In the genomic region with DNA sequence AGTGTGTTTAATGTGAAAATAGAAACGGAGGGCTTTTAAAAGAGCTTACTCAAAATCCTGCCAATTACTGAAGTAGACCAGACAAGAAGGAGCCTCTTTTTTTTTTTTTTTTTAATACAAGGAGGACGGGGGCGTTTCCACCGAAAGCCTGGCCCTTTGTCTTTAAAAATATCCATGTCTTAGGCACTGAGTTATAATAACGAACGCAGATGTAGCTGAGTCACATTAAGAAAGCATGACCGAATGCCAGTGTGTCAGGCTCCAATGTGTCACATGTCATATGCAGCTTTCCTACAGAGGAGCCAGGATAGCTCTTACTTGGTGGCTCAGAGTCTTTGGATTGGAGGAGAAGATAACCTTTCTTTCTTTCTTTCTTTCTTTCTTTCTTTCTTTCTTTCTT, we compare ENCODE assay signal across 18 mouse cellular contexts.
DNase-seq lines count a peak whose midpoint lies in the region; ATAC-seq and TF ChIP-seq lines count a peak whose summit lies in the region.
"Had no signal": no experiment of that assay in that cellular context is flagged by ENCODE, and none has a peak within 500 bp of the region (broad histone marks: within the 10 kb centered on the region; RNA-seq: fewer than 3 reads in every experiment).

No protein-coding gene starts in this region.

- no peak for TF ChIP-seq CTCF in lung, postnatal 0 days (IDR thresholded peaks at IDR 0.05)

- H3K27me3 ChIP-seq in lung, postnatal 0 days (replicated peaks; ENCODE audit: insufficient read depth, low read length): no peaks in the 10 kb centered on the region
- H3K27me3 ChIP-seq in embryonic facial prominence, embryonic 10.5 days (replicated peaks; ENCODE audit: low read depth, poor library complexity, severe bottlenecking): peaks cover 12% of the 10 kb centered on the region; the same call in 1 of the 2 replicates
- H3K27me3 ChIP-seq: hindbrain, embryonic 15.5 days had no signal

- H3K4me3 ChIP-seq in lung, postnatal 0 days (ENCODE audit: low read depth, low read length): no peak overlapping the region
- H3K4me3 ChIP-seq in embryonic facial prominence, embryonic 10.5 days: no peak overlapping the region
- H3K4me3 ChIP-seq: forebrain, embryonic 13.5 days; hindbrain, embryonic 15.5 days; kidney, embryonic 15.5 days had no signal

- no peak overlapping the region for H3K4me2 ChIP-seq in lung, postnatal 0 days (replicated peaks; ENCODE audit: low read depth, low read length)
- H3K4me2 ChIP-seq: forebrain, embryonic 13.5 days; hindbrain, embryonic 15.5 days; kidney, embryonic 15.5 days had no signal

- no peak for TF ChIP-seq EP300 in lung, postnatal 0 days (IDR thresholded peaks at IDR 0.05)

- H3K36me3 ChIP-seq in lung, postnatal 0 days (ENCODE audit: insufficient read depth, low read length): no peaks in the 10 kb centered on the region
- H3K36me3 ChIP-seq in embryonic facial prominence, embryonic 10.5 days (replicated peaks): no peaks in the 10 kb centered on the region
- H3K36me3 ChIP-seq: hindbrain, embryonic 15.5 days; kidney, embryonic 15.5 days had no signal

- H3K4me1 ChIP-seq in lung, postnatal 0 days (ENCODE audit: insufficient read depth, low read depth, low read length): peaks cover 12% of the 10 kb centered on the region; the same call in 1 of the 2 replicates
- peaks cover 44% of the 10 kb centered on the region for H3K4me1 ChIP-seq in embryonic facial prominence, embryonic 10.5 days

- WGBS in lung, postnatal 0 days: 51% methylated on average over 7 of the region's 7 CpGs
- WGBS in embryonic facial prominence, embryonic 10.5 days: 67% methylated on average over 7 of the region's 7 CpGs

- peak; percentile 78 for ATAC-seq in frontal cortex, adult (ENCODE audit: low TSS enrichment)
- ATAC-seq in lung, postnatal 0 days: no peak
- ATAC-seq: forebrain, embryonic 13.5 days; intestine, embryonic 16.5 days had no signal

- H3K9ac ChIP-seq in lung, postnatal 0 days (replicated peaks; ENCODE audit: low read depth): no peak overlapping the region
- H3K9ac ChIP-seq: forebrain, embryonic 13.5 days; hindbrain, embryonic 15.5 days; kidney, embryonic 15.5 days; liver, embryonic 14.5 days had no signal

- H3K27ac ChIP-seq in lung, postnatal 0 days (ENCODE audit: low read length): no peak overlapping the region
- peak overlapping the region; percentile 75; the same call in 1 of the 2 replicates for H3K27ac ChIP-seq in embryonic facial prominence, embryonic 10.5 days (replicated peaks)
- H3K27ac ChIP-seq: forebrain, embryonic 13.5 days; hindbrain, embryonic 15.5 days; kidney, embryonic 15.5 days; liver, embryonic 14.5 days; stomach, postnatal 0 days had no signal

- H3K9me3 ChIP-seq in lung, postnatal 0 days (ENCODE audit: low read length): no peaks in the 10 kb centered on the region
- H3K9me3 ChIP-seq in embryonic facial prominence, embryonic 10.5 days: no peaks in the 10 kb centered on the region
- H3K9me3 ChIP-seq: forebrain, embryonic 13.5 days; hindbrain, embryonic 15.5 days; kidney, embryonic 15.5 days had no signal

- DNase-seq in frontal cortex, postnatal 14 days (ENCODE audit: low spot score in 2 of 2): no peak
- DNase-seq in lung, postnatal 0 days (ENCODE audit: low spot score): peak; percentile 32
- no peak for DNase-seq in lung, postnatal 25 days (ENCODE audit: low spot score)
- DNase-seq in Muller cell, postnatal 12 days (ENCODE audit: inconsistent ontology term): peak; percentile 9
- DNase-seq in embryonic facial prominence, embryonic 10.5 days (ENCODE audit: low spot score): no peak
- no peak for DNase-seq in gastrocnemius, adult 8-10 months (ENCODE audit: low spot score in 2 of 2)
- DNase-seq: cerebellum, adult 9-11 months; gastrocnemius, postnatal 14 days; heart, adult 18-20 months; heart, postnatal 36 days; right cerebral cortex, postnatal 14 days had no signal

Comparison
In these comparisons a context has a peak if more than half of its experiments do, and no peak if none do; other contexts are left out.
1. DNase-seq: peak in lung, postnatal 0 days (single experiment) and Muller cell, postnatal 12 days (single experiment); none in frontal cortex, postnatal 14 days (0 of 2), lung, postnatal 25 days (single experiment), embryonic facial prominence, embryonic 10.5 days (single experiment) and gastrocnemius, adult 8-10 months (0 of 2).